Mouse (Mus musculus) testis, adult 2 months (tissue): ENCODE measurements around the gene Pid1. TPM values are rescaled to one million over a fixed set of nuclear protein-coding genes. Genes with fewer than 3 reads are reported as not detected.
"Not testable (repeated sequence)": the region's sequence is repeated elsewhere in the genome, so short reads cannot be mapped to it uniquely, and the experiment has no call there.

Experiments
- H3K27ac ChIP-seq: fragments of 200-500 bp; 2 replicates; pipeline ENCODE4 v1.5.1; 2012; ENCODE audit warnings: low read depth, low read length; ENCODE audit not compliant: control insufficient read depth, insufficient read depth
- H3K27me3 ChIP-seq: fragments of 200-500 bp; 2 replicates; pipeline ENCODE4 v1.6.1; 2012; ENCODE audit warnings: mild to moderate bottlenecking, low read length, moderate library complexity; ENCODE audit not compliant: control insufficient read depth, insufficient read depth
- H3K36me3 ChIP-seq: fragments of 200-500 bp; 2 replicates; pipeline ENCODE4 v1.6.1; 2012; ENCODE audit warnings: mild to moderate bottlenecking, low read length; ENCODE audit not compliant: control insufficient read depth, insufficient read depth
- H3K4me1 ChIP-seq: fragments of 200-500 bp; 2 replicates; pipeline ENCODE4 v1.6.1; 2012; ENCODE audit warnings: low read length; ENCODE audit not compliant: control insufficient read depth, insufficient read depth
- H3K4me3 ChIP-seq: fragments of 200-500 bp; 2 replicates; pipeline ENCODE4 v1.5.1; 2012; ENCODE audit warnings: low read depth, mild to moderate bottlenecking, low read length, moderate library complexity, mixed read lengths; ENCODE audit not compliant: control insufficient read depth
- CTCF ChIP-seq: fragments of 200-500 bp; IDR thresholded peaks from 2 replicates; pipeline ENCODE4 v1.5.1; 2012; ENCODE audit warnings: low read depth, mild to moderate bottlenecking, inconsistent platforms, low read length, moderate library complexity; ENCODE audit not compliant: control insufficient read depth, insufficient read depth, insufficient replicate concordance
- POLR2A ChIP-seq: fragments of 200-500 bp; IDR thresholded peaks from 2 replicates; pipeline ENCODE4 v1.6.1; 2012; ENCODE audit warnings: low read depth, mild to moderate bottlenecking, inconsistent platforms, low read length, moderate library complexity; ENCODE audit not compliant: control insufficient read depth
- polyA plus RNA-seq: library from polyadenylated mRNA; depleted of rRNA; stranded (reverse); fragments of >200 nt; gene quantifications from 2 replicates; pipeline ENCODE4 v1.2.3, GENCODE M21; 2012

The Pid1 gene
- polyA plus RNA-seq, 1 experiment, result 0.95 TPM

GRCm38 (mm10) chr1:84211507-84211906 lies 152.5 kb downstream of the Pid1 start:
- no peak overlapping the region for H3K27ac ChIP-seq
- no peaks in the 10 kb centered on the region for H3K4me1 ChIP-seq
- H3K27me3 ChIP-seq, result no peaks in the 10 kb centered on the region
- no peaks in the 10 kb centered on the region for H3K36me3 ChIP-seq
- H3K4me3 ChIP-seq, result no peak overlapping the region
- TF ChIP-seq POLR2A, result no peak
- no peak for TF ChIP-seq CTCF

- H3K36me3 ChIP-seq, H3K4me1 ChIP-seq, H3K27me3 ChIP-seq, H3K4me3 ChIP-seq, H3K27ac ChIP-seq: not testable (repeated sequence)
Observed at GRCm38 (mm10) chr1:84205746-84206145, 158.2 kb downstream of the Pid1 start.

GRCm38 (mm10) chr1:84203494-84203893 lies 160.5 kb downstream of the Pid1 start:
- no peak overlapping the region for H3K4me3 ChIP-seq
- H3K27ac ChIP-seq, result no peak overlapping the region
- H3K27me3 ChIP-seq, result no peaks in the 10 kb centered on the region
- H3K36me3 ChIP-seq, result no peaks in the 10 kb centered on the region
- TF ChIP-seq POLR2A, result no peak
- no peak for TF ChIP-seq CTCF
- H3K4me1 ChIP-seq, result no peaks in the 10 kb centered on the region

GRCm38 (mm10) chr1:84199890-84200289 lies 164.1 kb downstream of the Pid1 start:
- Histone ChIP-seq H3K27ac (no peak overlapping the region), H3K36me3 (no peaks in the 10 kb centered on the region), H3K27me3 (no peaks in the 10 kb centered on the region), H3K4me1 (no peaks in the 10 kb centered on the region), H3K4me3 (no peak overlapping the region)
- TF ChIP-seq POLR2A (no peak), CTCF (no peak)

- no peaks in the 10 kb centered on the region for H3K36me3 ChIP-seq
- TF ChIP-seq POLR2A, result no peak
- no peak for TF ChIP-seq CTCF
- no peak overlapping the region for H3K4me3 ChIP-seq
- no peak overlapping the region for H3K27ac ChIP-seq
- H3K27me3 ChIP-seq, result no peaks in the 10 kb centered on the region
- H3K4me1 ChIP-seq, result no peaks in the 10 kb centered on the region
Observed at GRCm38 (mm10) chr1:84198887-84199286, 165.1 kb downstream of the Pid1 start.

- Histone ChIP-seq H3K27me3 (no peaks in the 10 kb centered on the region), H3K4me3 (no peak overlapping the region), H3K4me1 (no peaks in the 10 kb centered on the region), H3K27ac (no peak overlapping the region), H3K36me3 (no peaks in the 10 kb centered on the region)
- no peak for TF ChIP-seq POLR2A
- no peak for TF ChIP-seq CTCF
Observed at GRCm38 (mm10) chr1:84192167-84192566, 171.8 kb downstream of the Pid1 start.

- no peaks in the 10 kb centered on the region for H3K4me1 ChIP-seq
- no peak for TF ChIP-seq POLR2A
- TF ChIP-seq CTCF, result no peak
- no peaks in the 10 kb centered on the region for H3K27me3 ChIP-seq
- no peak overlapping the region for H3K4me3 ChIP-seq
- H3K27ac ChIP-seq, result no peak overlapping the region
- no peaks in the 10 kb centered on the region for H3K36me3 ChIP-seq
Observed at GRCm38 (mm10) chr1:84189446-84189845, 174.5 kb downstream of the Pid1 start.

- H3K4me3 ChIP-seq, result no peak overlapping the region
- no peaks in the 10 kb centered on the region for H3K36me3 ChIP-seq
- TF ChIP-seq POLR2A (no peak), CTCF (no peak)
- H3K4me1 ChIP-seq, result no peaks in the 10 kb centered on the region
- H3K27me3 ChIP-seq, result no peaks in the 10 kb centered on the region
- no peak overlapping the region for H3K27ac ChIP-seq
Observed at GRCm38 (mm10) chr1:84186756-84187437, 177.1 kb downstream of the Pid1 start.
